9 mouse cellular contexts compared by ENCODE assay signal in the genomic region with DNA sequence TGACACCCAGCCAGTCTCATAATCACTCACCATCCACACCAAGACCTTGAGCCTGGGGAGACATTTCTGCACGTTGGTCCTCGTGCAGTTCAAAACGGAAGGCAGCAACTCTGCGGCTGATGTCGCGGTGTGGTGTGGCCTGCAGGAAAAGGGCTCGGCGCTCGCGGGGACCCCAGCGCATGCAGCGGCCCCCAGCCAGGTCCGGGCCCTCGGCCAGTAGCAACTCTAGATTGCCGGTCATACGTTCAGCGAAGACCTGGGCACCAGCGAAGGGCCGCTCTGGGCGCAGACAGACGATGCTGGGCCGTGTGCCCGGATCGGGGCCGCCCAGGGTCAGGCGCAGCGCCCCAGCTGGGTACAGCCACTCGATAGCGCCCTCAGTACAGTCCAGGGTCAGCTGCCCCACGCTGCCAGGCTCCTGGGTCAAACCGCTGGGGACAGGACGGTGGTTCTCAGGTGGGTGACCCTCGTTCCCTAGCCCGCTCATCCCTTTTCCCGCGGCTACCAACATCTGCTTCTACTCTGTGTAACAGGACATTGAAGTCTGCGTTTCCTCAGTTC. TPM values are rescaled to one million over a fixed set of nuclear protein-coding genes. Genes with fewer than 3 reads are reported as not detected.
DNase-seq lines count a peak whose midpoint lies in the region; ATAC-seq lines count a peak whose summit lies in the region.
"Had no signal": no experiment of that assay in that cellular context is flagged by ENCODE, and none has a peak within 500 bp of the region (broad histone marks: within the 10 kb centered on the region; RNA-seq: fewer than 3 reads in every experiment).

No protein-coding gene starts in this region.

- ATAC-seq in kidney, embryonic 14.5 days (ENCODE audit: low FRiP score, low TSS enrichment) = 0 out of 2 replicates have a peak, but pooled peaks have one; percentile 0
- no peak for ATAC-seq in midbrain, embryonic 13.5 days
- ATAC-seq in erythroid progenitor cell, adult 5-6 weeks (replicated peaks; ENCODE audit: low FRiP score, poor library complexity, severe bottlenecking) = no peak

- peak overlapping the region; percentile 47; the same call in 1 of the 2 replicates for H3K27ac ChIP-seq in kidney, embryonic 14.5 days (ENCODE audit: low read depth, low read length)
- H3K27ac ChIP-seq in midbrain, embryonic 13.5 days = peak overlapping the region; percentile 60; the same call in 1 of the 2 replicates

- peak overlapping the region; percentile 99 for H3K4me2 ChIP-seq in kidney, embryonic 14.5 days (replicated peaks; ENCODE audit: low read depth, low read length)
- H3K4me2 ChIP-seq in midbrain, embryonic 13.5 days (replicated peaks) = peak overlapping the region; percentile 82

- H3K27me3 ChIP-seq in kidney, embryonic 14.5 days (ENCODE audit: control insufficient read depth, insufficient read depth, low read length) = no peaks in the 10 kb centered on the region
- H3K27me3 ChIP-seq in midbrain, embryonic 13.5 days = no peaks in the 10 kb centered on the region
- H3K27me3 ChIP-seq: Patski had no signal

- H3K9ac ChIP-seq in kidney, embryonic 14.5 days (ENCODE audit: low read depth, low read length) = peak overlapping the region; percentile 78
- peak overlapping the region; percentile 71 for H3K9ac ChIP-seq in midbrain, embryonic 13.5 days (replicated peaks)

- peak overlapping the region; percentile 85 for H3K4me3 ChIP-seq in kidney, embryonic 14.5 days (ENCODE audit: low read length)
- H3K4me3 ChIP-seq in midbrain, embryonic 13.5 days (replicated peaks) = peak overlapping the region; percentile 64

- peaks cover 6% of the 10 kb centered on the region for H3K36me3 ChIP-seq in kidney, embryonic 14.5 days (ENCODE audit: control insufficient read depth, insufficient read depth, low read length)
- no peaks in the 10 kb centered on the region for H3K36me3 ChIP-seq in midbrain, embryonic 13.5 days

- WGBS in kidney, embryonic 14.5 days = under 1% methylated on average over 37 of the region's 37 CpGs
- under 1% methylated on average over 36 of the region's 37 CpGs for WGBS in midbrain, embryonic 13.5 days

- H3K4me1 ChIP-seq in kidney, embryonic 14.5 days (ENCODE audit: control insufficient read depth, insufficient read depth, low read length) = peaks cover 43% of the 10 kb centered on the region
- H3K4me1 ChIP-seq in midbrain, embryonic 13.5 days (replicated peaks) = peaks cover 53% of the 10 kb centered on the region

- H3K9me3 ChIP-seq in kidney, embryonic 14.5 days (ENCODE audit: control insufficient read depth, low read length) = no peaks in the 10 kb centered on the region
- H3K9me3 ChIP-seq in midbrain, embryonic 13.5 days = no peaks in the 10 kb centered on the region

- DNase-seq in embryo, embryonic 10 days (ENCODE audit: low spot score) = peak; percentile 49
- no peak for DNase-seq in embryo, embryonic 9.5 days (ENCODE audit: extremely low spot score)
- DNase-seq in NIH3T3 (ENCODE audit: low read depth) = peak; percentile 35
- peak; percentile 53 for DNase-seq in gastrocnemius, postnatal 10 days
- DNase-seq in layer of hippocampus, adult 9-11 months = no peak

RNA-seq across cellular contexts. Expression of a gene that starts 0.6 kb away (rescaled TPM):
- total RNA-seq in gastrocnemius, postnatal 10 days (2021) = 10 to 100 TPM; 51.5 to 57.4 TPM
- 8.2 and 28.6 TPM in 2 replicates for polyA plus RNA-seq in kidney, embryonic 14.5 days (2014; fragmentation: Nextera tagmentation; extraction: Ambion mirVana)
- polyA plus RNA-seq in midbrain, embryonic 13.5 days (2015; fragmentation: Nextera tagmentation; extraction: Ambion mirVana) = 32.1 and 36.6 TPM in 2 replicates
- total RNA-seq in erythroid progenitor cell, adult 5-6 weeks (2015; ENCODE audit: low replicate concordance) = not detected in 2 replicates
- total RNA-seq in erythroid progenitor cell, adult 5-6 weeks (2017; ENCODE audit: low replicate concordance) = 5.4 and 5.9 TPM in 2 replicates

RNA-seq across cellular contexts. Expression of a gene that starts 0.8 kb away (rescaled TPM):
- total RNA-seq in gastrocnemius, postnatal 10 days (2021) = not detected
- not detected in 2 replicates for polyA plus RNA-seq in kidney, embryonic 14.5 days (2014; fragmentation: Nextera tagmentation; extraction: Ambion mirVana)
- polyA plus RNA-seq in midbrain, embryonic 13.5 days (2015; fragmentation: Nextera tagmentation; extraction: Ambion mirVana) = not detected in 2 replicates
- not detected in 2 replicates for total RNA-seq in erythroid progenitor cell, adult 5-6 weeks (2015; ENCODE audit: low replicate concordance)
- total RNA-seq in erythroid progenitor cell, adult 5-6 weeks (2017; ENCODE audit: low replicate concordance) = not detected in 2 replicates

RNA-seq across cellular contexts. Expression of a gene that starts 3.6 kb away (rescaled TPM):
- total RNA-seq in gastrocnemius, postnatal 10 days (2021) = 10 to 100 TPM; 38.3 to 39.4 TPM
- 90.2 and 111 TPM in 2 replicates for polyA plus RNA-seq in kidney, embryonic 14.5 days (2014; fragmentation: Nextera tagmentation; extraction: Ambion mirVana)
- 89.8 and 93.0 TPM in 2 replicates for polyA plus RNA-seq in midbrain, embryonic 13.5 days (2015; fragmentation: Nextera tagmentation; extraction: Ambion mirVana)
- total RNA-seq in erythroid progenitor cell, adult 5-6 weeks (2015; ENCODE audit: low replicate concordance) = 38.1 and 51.5 TPM in 2 replicates
- total RNA-seq in erythroid progenitor cell, adult 5-6 weeks (2017; ENCODE audit: low replicate concordance) = 5.4 and 16.7 TPM in 2 replicates

RNA-seq across cellular contexts. Expression of a gene that starts 9.9 kb away (rescaled TPM):
- total RNA-seq in gastrocnemius, postnatal 10 days (2021) = not detected
- polyA plus RNA-seq in kidney, embryonic 14.5 days (2014; fragmentation: Nextera tagmentation; extraction: Ambion mirVana) = 0.32 and 0.41 TPM in 2 replicates
- 0.31 and 0.42 TPM in 2 replicates for polyA plus RNA-seq in midbrain, embryonic 13.5 days (2015; fragmentation: Nextera tagmentation; extraction: Ambion mirVana)
- total RNA-seq in erythroid progenitor cell, adult 5-6 weeks (2015; ENCODE audit: low replicate concordance) = not detected in 2 replicates
- not detected in 2 replicates for total RNA-seq in erythroid progenitor cell, adult 5-6 weeks (2017; ENCODE audit: low replicate concordance)

RNA-seq across cellular contexts. Expression of a gene that starts 10.8 kb away (rescaled TPM):
- total RNA-seq in gastrocnemius, postnatal 10 days (2021) = 10 to 100 TPM; 16.8 to 22.2 TPM
- 75.4 and 75.6 TPM in 2 replicates for polyA plus RNA-seq in kidney, embryonic 14.5 days (2014; fragmentation: Nextera tagmentation; extraction: Ambion mirVana)
- 137 and 157 TPM in 2 replicates for polyA plus RNA-seq in midbrain, embryonic 13.5 days (2015; fragmentation: Nextera tagmentation; extraction: Ambion mirVana)
- total RNA-seq in erythroid progenitor cell, adult 5-6 weeks (2015; ENCODE audit: low replicate concordance) = 8.6 and 9.6 TPM in 2 replicates
- total RNA-seq in erythroid progenitor cell, adult 5-6 weeks (2017; ENCODE audit: low replicate concordance) = 2.3 and 6.0 TPM in 2 replicates

Comparison
In these comparisons a context has a peak if more than half of its experiments do, and no peak if none do; other contexts are left out.
1. DNase-seq: peak in embryo, embryonic 10 days (single experiment), NIH3T3 (single experiment) and gastrocnemius, postnatal 10 days (single experiment); none in embryo, embryonic 9.5 days (single experiment) and layer of hippocampus, adult 9-11 months (single experiment).
2. RNA of a gene that starts 0.6 kb away (total RNA-seq): 51.5 to 57.4 TPM in gastrocnemius, postnatal 10 days; 5.4 to 5.9 TPM in erythroid progenitor cell, adult 5-6 weeks; every median in the first group is over 4 times any median in the second.